Mouse (Mus musculus): Measurements from ENCODE around the gene Abcc12.

DNA sequence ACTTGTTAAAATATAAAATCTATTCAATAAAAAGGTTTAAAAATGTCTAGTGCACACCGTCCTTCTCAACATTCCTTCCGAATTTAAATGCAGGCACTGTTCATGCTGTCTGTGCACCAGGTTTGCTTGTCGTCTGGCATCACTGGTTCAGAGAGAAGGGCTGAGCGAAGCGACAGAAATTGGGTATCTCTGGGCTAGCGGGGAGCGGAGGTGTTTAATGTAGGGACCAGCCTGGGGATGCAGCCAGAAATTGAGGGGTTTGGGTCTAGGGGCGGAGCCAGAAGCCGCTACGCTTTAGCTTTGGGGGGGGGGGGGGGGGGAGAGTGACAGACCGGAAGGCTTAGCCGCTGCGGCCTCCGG lies 43.0 kb upstream of the Abcc12 start:
- TF ChIP-seq POLR2A (IDR thresholded peaks at IDR 0.05; ENCODE audit: low read depth, low read length) (peak; percentile 74), USF1 (IDR thresholded peaks at IDR 0.05; ENCODE audit: low read depth, low read length) (no peak), ELF1 (IDR thresholded peaks at IDR 0.05; ENCODE audit: low read depth, low read length) (no peak), E2F4 (IDR thresholded peaks at IDR 0.05; ENCODE audit: insufficient replicate concordance, low read depth, low read length) (no peak), POLR2AphosphoS2 (IDR thresholded peaks at IDR 0.05; ENCODE audit: low read depth, low read length) (no peak), NELFE (IDR thresholded peaks at IDR 0.05; ENCODE audit: low read depth, low read length) (0 out of 2 replicates have a peak, but pooled peaks have one; percentile 49)
